Comparison of ENCODE assay signal across 16 mouse cellular contexts in genomic region chr12:31984206-31984605, GRCm38 (mm10). TPM values are rescaled to one million over a fixed set of nuclear protein-coding genes. Genes with fewer than 3 reads are reported as not detected.
DNase-seq lines count a peak whose midpoint lies in the region; ATAC-seq lines count a peak whose summit lies in the region.
"Had no signal": no experiment of that assay in that cellular context is flagged by ENCODE, and none has a peak within 500 bp of the region (broad histone marks: within the 10 kb centered on the region; RNA-seq: fewer than 3 reads in every experiment).

No protein-coding gene starts in this region.

- 33% methylated on average over 2 of the region's 2 CpGs for WGBS in forebrain, embryonic 13.5 days
- 68% methylated on average over 2 of the region's 2 CpGs for WGBS in forebrain, embryonic 10.5 days
- 67% methylated on average over 2 of the region's 2 CpGs for WGBS in kidney, embryonic 14.5 days
- WGBS in liver, embryonic 11.5 days: 67% methylated on average over 2 of the region's 2 CpGs

- H3K9me3 ChIP-seq in forebrain, embryonic 13.5 days (replicated peaks): no peaks in the 10 kb centered on the region
- H3K9me3 ChIP-seq in forebrain, embryonic 10.5 days: no peaks in the 10 kb centered on the region
- no peaks in the 10 kb centered on the region for H3K9me3 ChIP-seq in kidney, embryonic 14.5 days (ENCODE audit: control insufficient read depth, low read length)
- no peaks in the 10 kb centered on the region for H3K9me3 ChIP-seq in liver, embryonic 11.5 days (ENCODE audit: control insufficient read depth, low read length)
- H3K9me3 ChIP-seq: limb, embryonic 13.5 days had no signal

- peaks cover 21% of the 10 kb centered on the region for H3K4me1 ChIP-seq in forebrain, embryonic 13.5 days
- peaks cover 10% of the 10 kb centered on the region for H3K4me1 ChIP-seq in forebrain, embryonic 10.5 days
- H3K4me1 ChIP-seq in kidney, embryonic 14.5 days (ENCODE audit: control insufficient read depth, insufficient read depth, low read length): 0 out of 2 replicates have a peak, but pooled peaks cover 2% of the 10 kb centered on the region
- H3K4me1 ChIP-seq in liver, embryonic 11.5 days (replicated peaks; ENCODE audit: control insufficient read depth, insufficient read depth, low read length): no peaks in the 10 kb centered on the region; the same call in 1 of the 2 replicates

- H3K9ac ChIP-seq in forebrain, embryonic 13.5 days: no peak overlapping the region
- no peak overlapping the region for H3K9ac ChIP-seq in kidney, embryonic 14.5 days (ENCODE audit: low read depth, low read length)
- H3K9ac ChIP-seq in liver, embryonic 11.5 days (ENCODE audit: low read depth, low read length): no peak overlapping the region
- H3K9ac ChIP-seq: limb, embryonic 13.5 days had no signal

- H3K27me3 ChIP-seq in forebrain, embryonic 13.5 days: no peaks in the 10 kb centered on the region
- H3K27me3 ChIP-seq in forebrain, embryonic 10.5 days (ENCODE audit: poor library complexity, severe bottlenecking): no peaks in the 10 kb centered on the region
- no peaks in the 10 kb centered on the region for H3K27me3 ChIP-seq in kidney, embryonic 14.5 days (ENCODE audit: control insufficient read depth, insufficient read depth, low read length)
- no peaks in the 10 kb centered on the region for H3K27me3 ChIP-seq in liver, embryonic 11.5 days (replicated peaks; ENCODE audit: control insufficient read depth, insufficient read depth, low read length)
- H3K27me3 ChIP-seq: CH12.LX; limb, embryonic 13.5 days had no signal

- no peak for DNase-seq in forebrain, embryonic 10.5 days (ENCODE audit: extremely low spot score, low spot score)
- no peak for DNase-seq in kidney, postnatal 25 days
- DNase-seq in liver, embryonic 11.5 days (ENCODE audit: low spot score): peak; percentile 8
- DNase-seq in liver: no peak
- DNase-seq in frontal cortex, postnatal 36 days (ENCODE audit: low spot score in 2 of 2): no peak
- DNase-seq: adrenal gland, adult 2 months; cerebellum, adult 11 months; lung, postnatal 14 days; thymus, adult 2 months had no signal

- H3K4me2 ChIP-seq in forebrain, embryonic 13.5 days: no peak overlapping the region
- H3K4me2 ChIP-seq in kidney, embryonic 14.5 days (replicated peaks; ENCODE audit: low read depth, low read length): no peak overlapping the region; the same call in 1 of the 2 replicates
- no peak overlapping the region for H3K4me2 ChIP-seq in liver, embryonic 11.5 days
- H3K4me2 ChIP-seq: heart, embryonic 11.5 days; limb, embryonic 13.5 days had no signal

- peak overlapping the region; percentile 62 for H3K27ac ChIP-seq in forebrain, embryonic 13.5 days
- no peak overlapping the region for H3K27ac ChIP-seq in forebrain, embryonic 10.5 days
- H3K27ac ChIP-seq in kidney, embryonic 14.5 days (ENCODE audit: low read depth, low read length): no peak overlapping the region
- no peak overlapping the region for H3K27ac ChIP-seq in liver, embryonic 11.5 days (ENCODE audit: low read depth, low read length)
- H3K27ac ChIP-seq: limb, embryonic 13.5 days had no signal

- no peak overlapping the region for H3K4me3 ChIP-seq in forebrain, embryonic 13.5 days
- H3K4me3 ChIP-seq in forebrain, embryonic 10.5 days: no peak overlapping the region
- no peak overlapping the region for H3K4me3 ChIP-seq in kidney, embryonic 14.5 days (ENCODE audit: low read length)
- H3K4me3 ChIP-seq in liver, embryonic 11.5 days (ENCODE audit: low read depth, low read length): no peak overlapping the region
- H3K4me3 ChIP-seq: limb, embryonic 13.5 days had no signal

- 0 out of 2 replicates have a peak, but pooled peaks cover 11% of the 10 kb centered on the region for H3K36me3 ChIP-seq in forebrain, embryonic 13.5 days (ENCODE audit: poor library complexity, severe bottlenecking)
- peaks cover 4% of the 10 kb centered on the region; the same call in 1 of the 2 replicates for H3K36me3 ChIP-seq in forebrain, embryonic 10.5 days (replicated peaks)
- H3K36me3 ChIP-seq in kidney, embryonic 14.5 days (ENCODE audit: control insufficient read depth, insufficient read depth, low read length): no peaks in the 10 kb centered on the region; the same call in 1 of the 2 replicates
- H3K36me3 ChIP-seq in liver, embryonic 11.5 days (ENCODE audit: control insufficient read depth, insufficient read depth, low read length): no peaks in the 10 kb centered on the region; the same call in 1 of the 2 replicates
- H3K36me3 ChIP-seq: limb, embryonic 13.5 days had no signal

- peak; percentile 53 for ATAC-seq in forebrain, embryonic 13.5 days
- ATAC-seq in kidney, embryonic 14.5 days (ENCODE audit: low FRiP score, low TSS enrichment): 0 out of 2 replicates have a peak, but pooled peaks have one; percentile 9
- ATAC-seq in liver, embryonic 11.5 days (replicated peaks; ENCODE audit: low FRiP score): no peak
- ATAC-seq in megakaryocyte, adult 5-6 weeks (ENCODE audit: poor library complexity, severe bottlenecking): 0 out of 2 replicates have a peak, but pooled peaks have one; percentile 18
- ATAC-seq: intestine, embryonic 16.5 days had no signal

RNA-seq across cellular contexts. Expression of gene Hbp1, which starts 33.9 kb away (rescaled TPM):
- polyA plus RNA-seq in forebrain, embryonic 13.5 days (2015; fragmentation: Nextera tagmentation; extraction: Ambion mirVana): 85.8 and 86.8 TPM in 2 replicates
- 69.6 and 70.4 TPM in 2 replicates for polyA plus RNA-seq in forebrain, embryonic 10.5 days (2016; fragmentation: Nextera tagmentation; extraction: Ambion mirVana)
- polyA plus RNA-seq in kidney, embryonic 14.5 days (2014; fragmentation: Nextera tagmentation; extraction: Ambion mirVana): 121 and 128 TPM in 2 replicates
- 51.3 and 57.5 TPM in 2 replicates for polyA plus RNA-seq in liver, embryonic 11.5 days (2014; fragmentation: Nextera tagmentation; extraction: Ambion mirVana)
- 80.3 and 81.1 TPM in 2 replicates for total RNA-seq in megakaryocyte, adult 5-6 weeks (2015)
- 63.7 and 63.9 TPM in 2 replicates for total RNA-seq in megakaryocyte, adult 5-6 weeks (2017)
